Mouse (Mus musculus) stomach, embryonic 14.5 days (tissue): ENCODE data around the gene Gm49366. TPM values are rescaled to one million over a fixed set of nuclear protein-coding genes. Genes with fewer than 3 reads are reported as not detected.
A peak's percentile ranks its signal among the peaks of the same experiment; 100 is the strongest.

ENCODE experiments used
- ATAC-seq: fragments of 200-750 bp; cut with Nextera tagmentation; 2 replicates; pipeline ENCODE4 v1.8.0; 2017; ENCODE audit warnings: low read depth, moderate TSS enrichment; ENCODE audit not compliant: insufficient number of reproducible peaks, insufficient read depth, low FRiP score
- H3K27ac ChIP-seq: fragments of 300-500 bp; sonication (generic); 2 replicates; pipeline ENCODE4 v1.5.1; 2014; ENCODE audit warnings: mild to moderate bottlenecking, low read length, moderate library complexity, mixed read lengths
- H3K27me3 ChIP-seq: fragments of 300-500 bp; sonication (generic); 2 replicates; pipeline ENCODE4 v1.6.1; 2014; ENCODE audit warnings: low read length, control low read depth, mixed read lengths; ENCODE audit not compliant: control insufficient read depth, insufficient read depth
- H3K36me3 ChIP-seq: fragments of 300-500 bp; sonication (generic); 2 replicates; pipeline ENCODE4 v1.6.1; 2014; ENCODE audit warnings: mild to moderate bottlenecking, control low read depth, low read length, moderate library complexity, mixed read lengths; ENCODE audit not compliant: control insufficient read depth, insufficient read depth
- H3K4me1 ChIP-seq: fragments of 300-500 bp; sonication (generic); 2 replicates; pipeline ENCODE4 v1.6.1; 2014; ENCODE audit warnings: low read length, control low read depth, mixed read lengths; ENCODE audit not compliant: control insufficient read depth, insufficient read depth
- H3K4me2 ChIP-seq: fragments of 300-500 bp; sonication (generic); replicated peaks from 2 replicates; pipeline ENCODE4 v1.6.1; 2014; ENCODE audit warnings: low read depth, low read length, control low read depth
- H3K4me3 ChIP-seq: fragments of 300-500 bp; sonication (generic); 2 replicates; pipeline ENCODE4 v1.5.1; 2014; ENCODE audit warnings: low read depth, low read length, control low read depth
- H3K9ac ChIP-seq: fragments of 300-500 bp; sonication (generic); replicated peaks from 2 replicates; pipeline ENCODE4 v1.6.1; 2014; ENCODE audit warnings: low read depth, mild to moderate bottlenecking, control low read depth, low read length, moderate library complexity, mixed read lengths
- H3K9me3 ChIP-seq: fragments of 300-500 bp; sonication (generic); 2 replicates; pipeline ENCODE4 v1.6.1; 2016; ENCODE audit warnings: low read depth, low read length, control low read depth; ENCODE audit not compliant: control insufficient read depth
- WGBS: fragments of 180-500 bp; shearing (Covaris S2); extraction: QIAGEN DNeasy Blood & Tissue Kit; methylation state at CpG from one replicate; pipeline ENCODE4 v1.1.7; 2014; 5-methylcytosine and 5-hydroxymethylcytosine counted together
- polyA plus RNA-seq: library from polyadenylated mRNA; unstranded; fragments of >200 nt; fragmentation: Nextera tagmentation; extraction: Ambion mirVana; gene quantifications from 2 replicates; pipeline ENCODE4 v1.2.1, GENCODE M21; 2014

Gm49366 gene
- polyA plus RNA-seq, 1 experiment from 2014 or later = not detected

DNA sequence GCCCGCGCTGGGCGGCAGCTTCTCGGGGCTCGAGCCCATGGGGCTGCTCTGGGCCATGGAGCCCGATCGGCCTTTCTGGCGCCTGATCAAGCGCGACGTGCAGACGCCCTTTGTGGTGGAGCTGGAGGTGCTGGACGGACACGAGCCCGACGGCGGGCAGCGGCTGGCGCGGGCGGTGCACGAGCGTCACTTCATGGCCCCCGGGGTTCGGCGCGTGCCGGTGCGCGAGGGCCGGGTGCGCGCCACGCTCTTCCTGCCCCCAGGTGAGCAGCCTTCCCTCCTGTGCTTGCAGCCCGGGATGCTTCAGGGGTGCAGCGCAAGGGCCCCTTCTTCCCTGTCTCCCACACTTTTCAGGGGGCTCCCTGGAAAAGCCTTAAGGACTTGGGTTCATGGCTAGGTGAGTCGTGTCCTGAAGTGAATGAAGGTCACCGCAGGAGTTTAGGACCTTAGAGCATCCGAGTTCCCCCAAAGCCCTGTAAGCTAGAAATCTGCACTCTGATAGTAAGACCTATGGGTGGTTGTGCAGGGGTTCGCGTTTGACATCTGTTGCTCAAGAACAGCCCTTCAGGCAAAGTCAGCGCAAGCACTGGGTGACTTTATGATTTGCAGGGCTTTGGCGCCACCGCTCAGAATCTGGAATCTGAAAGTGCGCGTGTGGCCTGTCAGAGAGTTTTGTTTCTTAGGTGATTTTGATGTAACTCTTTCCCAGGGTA, 15.1 kb downstream of the Gm49366 start:
- Histone ChIP-seq H3K4me1 (no peaks in the 10 kb centered on the region), H3K36me3 (no peaks in the 10 kb centered on the region), H3K27ac (no peak overlapping the region), H3K4me2 (peak overlapping the region; percentile 72), H3K9ac (no peak overlapping the region), H3K27me3 (no peaks in the 10 kb centered on the region), H3K4me3 (peak overlapping the region; percentile 33), H3K9me3 (no peaks in the 10 kb centered on the region)
- no peak for ATAC-seq
- 3% methylated on average over 38 of the region's 46 CpGs for WGBS

GRCm38 (mm10) chr12:84060946-84061345, 22.2 kb downstream of the Gm49366 start:
- Histone ChIP-seq H3K4me1 (no peaks in the 10 kb centered on the region), H3K9ac (no peak overlapping the region), H3K36me3 (no peaks in the 10 kb centered on the region), H3K27me3 (no peaks in the 10 kb centered on the region), H3K4me3 (no peak overlapping the region), H3K4me2 (no peak overlapping the region), H3K27ac (no peak overlapping the region), H3K9me3 (no peaks in the 10 kb centered on the region)
- ATAC-seq = no peak
- 21% methylated on average over 2 of the region's 2 CpGs for WGBS

GRCm38 (mm10) chr12:84062336-84062735, 23.6 kb downstream of the Gm49366 start:
- no peaks in the 10 kb centered on the region for H3K27me3 ChIP-seq
- H3K4me2 ChIP-seq = no peak overlapping the region
- no peak overlapping the region for H3K9ac ChIP-seq
- no peak overlapping the region for H3K27ac ChIP-seq
- no peaks in the 10 kb centered on the region for H3K36me3 ChIP-seq
- H3K4me1 ChIP-seq = no peaks in the 10 kb centered on the region
- H3K4me3 ChIP-seq = no peak overlapping the region
- ATAC-seq = no peak
- H3K9me3 ChIP-seq = no peaks in the 10 kb centered on the region
- WGBS = 90% methylated on average over 20 of the region's 20 CpGs

- 69% methylated on average over 5 of the region's 5 CpGs for WGBS
These were observed 24.5 kb downstream of the Gm49366 start for GRCm38 (mm10) chr12:84063228-84063627.

DNA sequence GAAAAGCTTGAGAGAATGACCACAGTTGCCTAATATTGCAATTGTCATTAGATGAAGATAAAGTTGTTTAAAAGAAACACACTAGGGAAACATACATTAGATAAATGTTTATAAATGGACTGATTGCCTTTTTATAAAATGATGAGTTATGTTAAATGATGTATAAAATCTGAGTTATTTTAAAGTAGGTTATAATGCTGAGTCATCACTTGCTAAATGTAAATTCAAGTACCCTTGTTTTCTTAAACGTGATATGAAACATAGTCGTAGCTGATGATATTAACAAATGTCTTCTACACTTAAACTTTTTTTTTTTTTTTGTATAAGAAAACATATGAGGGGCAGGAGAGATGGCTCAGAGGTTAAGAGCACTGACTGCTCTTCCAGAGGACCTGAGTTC, 25.1 kb downstream of the Gm49366 start:
- WGBS = 52% methylated on average over 2 of the region's 2 CpGs
- H3K27me3 ChIP-seq = peaks cover 9% of the 10 kb centered on the region
- no peak for ATAC-seq

More at GRCm38 (mm10) chr12:84063228-84063627, 24.5 kb downstream of the Gm49366 start:
- H3K4me1 ChIP-seq = no peaks in the 10 kb centered on the region
- H3K4me3 ChIP-seq = no peak overlapping the region
- no peaks in the 10 kb centered on the region for H3K9me3 ChIP-seq
- ATAC-seq = no peak
- H3K9ac ChIP-seq = no peak overlapping the region
- H3K27me3 ChIP-seq = peaks cover 4% of the 10 kb centered on the region; the same call in 1 of the 2 replicates
- no peak overlapping the region for H3K4me2 ChIP-seq
- no peaks in the 10 kb centered on the region for H3K36me3 ChIP-seq
- H3K27ac ChIP-seq = no peak overlapping the region

DNA sequence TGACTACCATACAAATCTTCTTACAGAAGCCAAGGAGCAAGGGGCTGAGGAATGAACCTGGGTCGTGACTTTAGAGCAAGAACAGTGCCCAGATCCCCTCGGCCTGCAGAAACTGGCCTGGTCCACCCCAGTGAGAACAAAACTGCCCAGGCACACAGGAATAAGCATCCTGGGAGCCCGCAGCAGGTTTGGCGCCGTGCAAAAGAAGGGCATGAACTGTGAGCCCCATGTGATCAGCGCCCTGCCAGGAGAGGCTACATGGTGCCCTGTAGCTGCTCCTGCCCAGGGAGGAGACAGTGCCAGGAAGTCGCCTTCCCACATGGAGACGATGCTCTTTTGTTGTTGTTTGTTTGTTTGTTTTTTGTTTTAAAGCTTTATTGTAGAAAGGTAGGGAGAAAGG, 25.9 kb downstream of the Gm49366 start:
- no peaks in the 10 kb centered on the region for H3K36me3 ChIP-seq
- H3K4me2 ChIP-seq = no peak overlapping the region
- H3K27ac ChIP-seq = no peak overlapping the region
- peaks cover 15% of the 10 kb centered on the region for H3K27me3 ChIP-seq
- 72% methylated on average over 8 of the region's 8 CpGs for WGBS
- no peaks in the 10 kb centered on the region for H3K4me1 ChIP-seq
- no peaks in the 10 kb centered on the region for H3K9me3 ChIP-seq
- no peak overlapping the region for H3K4me3 ChIP-seq
- ATAC-seq = no peak
- H3K9ac ChIP-seq = no peak overlapping the region

More for the DNA sequence above, 25.1 kb downstream of the Gm49366 start:
- Histone ChIP-seq H3K9me3 (no peaks in the 10 kb centered on the region), H3K27ac (no peak overlapping the region), H3K4me3 (no peak overlapping the region), H3K9ac (no peak overlapping the region), H3K36me3 (no peaks in the 10 kb centered on the region), H3K4me2 (no peak overlapping the region), H3K4me1 (no peaks in the 10 kb centered on the region)

GRCm38 (mm10) chr12:84067752-84068151, 29.0 kb downstream of the Gm49366 start:
- Histone ChIP-seq H3K36me3 (no peaks in the 10 kb centered on the region), H3K27ac (no peak overlapping the region), H3K9me3 (no peaks in the 10 kb centered on the region), H3K27me3 (peaks cover 15% of the 10 kb centered on the region), H3K4me3 (no peak overlapping the region), H3K4me1 (no peaks in the 10 kb centered on the region), H3K4me2 (no peak overlapping the region), H3K9ac (no peak overlapping the region)
- ATAC-seq = no peak
- 77% methylated on average over 4 of the region's 4 CpGs for WGBS

- peaks cover 15% of the 10 kb centered on the region for H3K27me3 ChIP-seq
- ATAC-seq = no peak
- H3K27ac ChIP-seq = no peak overlapping the region
- no peak overlapping the region for H3K9ac ChIP-seq
- H3K9me3 ChIP-seq = no peaks in the 10 kb centered on the region
- H3K4me1 ChIP-seq = no peaks in the 10 kb centered on the region
- 68% methylated on average over 8 of the region's 8 CpGs for whole genome bisulfite sequencing
- no peak overlapping the region for H3K4me3 ChIP-seq
- no peaks in the 10 kb centered on the region for H3K36me3 ChIP-seq
- H3K4me2 ChIP-seq = no peak overlapping the region
These were observed 29.6 kb downstream of the Gm49366 start for GRCm38 (mm10) chr12:84068296-84068695.

DNA sequence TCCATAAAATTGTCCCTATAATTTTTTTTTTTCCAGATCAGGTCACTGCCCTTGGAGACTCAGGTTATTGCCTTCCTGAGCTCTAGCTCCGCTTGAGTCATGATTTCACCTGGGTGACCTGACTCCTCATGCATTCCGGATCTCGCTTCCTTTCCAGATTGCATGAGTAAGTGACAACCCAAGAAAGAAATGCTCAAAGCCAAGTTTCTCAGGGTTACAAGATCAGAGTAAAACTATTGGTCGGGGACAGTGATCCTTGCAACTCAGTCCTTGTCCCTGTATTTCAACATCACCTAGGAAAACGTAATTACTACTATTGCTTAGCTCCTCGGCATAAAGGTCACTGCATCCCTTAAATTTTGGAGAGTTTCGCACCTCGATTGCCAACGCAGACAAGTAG, 30.3 kb downstream of the Gm49366 start, which contains the start of gene Acot5:
Gene Acot5, plus strand, starts transcription at position 340 of the 400 bp plus-strand sequence.
- no peak for ATAC-seq

More for the DNA sequence above, 30.3 kb downstream of the Gm49366 start, which contains the start of gene Acot5:
- Histone ChIP-seq H3K27me3 (peaks cover 15% of the 10 kb centered on the region), H3K4me1 (no peaks in the 10 kb centered on the region), H3K9ac (peak within 1 kb of the TSS; percentile 14; the same call in 1 of the 2 replicates), H3K27ac (no peak within 1 kb of the TSS), H3K36me3 (no peaks in the 10 kb centered on the region), H3K9me3 (no peaks in the 10 kb centered on the region), H3K4me2 (peak within 1 kb of the TSS; percentile 53), H3K4me3 (peak within 1 kb of the TSS; percentile 32)
- 48% methylated on average over 9 of the region's 9 CpGs for WGBS
